Mouse (Mus musculus) kidney, embryonic 14.5 days (tissue): ENCODE measurements around the gene Pfkl. TPM values are rescaled to one million over a fixed set of nuclear protein-coding genes. Genes with fewer than 3 reads are reported as not detected.

Experiments used
- ATAC-seq: fragments of 200-750 bp; cut with Nextera tagmentation; 2 replicates; pipeline ENCODE4 v1.8.0; 2017; ENCODE audit warnings: moderate number of reproducible peaks, mild to moderate bottlenecking, moderate TSS enrichment, moderate library complexity; ENCODE audit not compliant: low FRiP score, low TSS enrichment
- H3K27ac ChIP-seq: fragments of 300-500 bp; sonication (generic); 2 replicates; pipeline ENCODE4 v1.5.1; 2014; ENCODE audit warnings: low read depth, mild to moderate bottlenecking, low read length, moderate library complexity, mixed read lengths
- H3K27me3 ChIP-seq: fragments of 300-500 bp; sonication (generic); 2 replicates; pipeline ENCODE4 v1.6.1; 2014; ENCODE audit warnings: mild to moderate bottlenecking, low read length; ENCODE audit not compliant: control insufficient read depth, insufficient read depth
- H3K36me3 ChIP-seq: fragments of 300-500 bp; sonication (generic); 2 replicates; pipeline ENCODE4 v1.6.1; 2014; ENCODE audit warnings: low read length, mixed read lengths; ENCODE audit not compliant: control insufficient read depth, insufficient read depth
- H3K4me1 ChIP-seq: fragments of 300-500 bp; sonication (generic); 2 replicates; pipeline ENCODE4 v1.6.1; 2014; ENCODE audit warnings: low read length, mixed read lengths; ENCODE audit not compliant: control insufficient read depth, insufficient read depth
- H3K4me2 ChIP-seq: fragments of 300-500 bp; sonication (generic); replicated peaks from 2 replicates; pipeline ENCODE4 v1.6.1; 2014; ENCODE audit warnings: low read depth, mild to moderate bottlenecking, low read length
- H3K4me3 ChIP-seq: fragments of 300-500 bp; sonication (generic); 2 replicates; pipeline ENCODE4 v1.5.1; 2014; ENCODE audit warnings: mild to moderate bottlenecking, low read length
- H3K9ac ChIP-seq: fragments of 300-500 bp; sonication (generic); 2 replicates; pipeline ENCODE4 v1.6.1; 2014; ENCODE audit warnings: low read depth, mild to moderate bottlenecking, low read length, moderate library complexity
- H3K9me3 ChIP-seq: fragments of 300-500 bp; sonication (generic); 2 replicates; pipeline ENCODE4 v1.6.1; 2016; ENCODE audit warnings: low read length; ENCODE audit not compliant: control insufficient read depth
- WGBS: fragments of 180-500 bp; shearing (Covaris S2); extraction: QIAGEN DNeasy Blood & Tissue Kit; methylation state at CpG from one replicate; pipeline ENCODE4 v1.1.7; 2014; 5-methylcytosine and 5-hydroxymethylcytosine counted together
- polyA plus RNA-seq: library from polyadenylated mRNA; unstranded; fragments of >200 nt; fragmentation: Nextera tagmentation; extraction: Ambion mirVana; gene quantifications from 2 replicates; pipeline ENCODE4 v1.2.1, GENCODE M21; 2014

The Pfkl gene
- polyA plus RNA-seq, 1 experiment from 2014 or later = 118 TPM

- no peak overlapping the region for H3K27ac ChIP-seq
- WGBS = 18% methylated on average over 7 of the region's 7 CpGs
- H3K9ac ChIP-seq = peak overlapping the region; percentile 45; the same call in 1 of the 2 replicates
Observed at GRCm38 (mm10) chr10:78007203-78007602, 2.7 kb downstream of the Pfkl start.

GRCm38 (mm10) chr10:78005791-78006438, 4.0 kb downstream of the Pfkl start:
- H3K9me3 ChIP-seq = no peaks in the 10 kb centered on the region
- H3K36me3 ChIP-seq = peaks cover 23% of the 10 kb centered on the region
- no peaks in the 10 kb centered on the region for H3K27me3 ChIP-seq
- WGBS = 76% methylated on average over 4 of the region's 4 CpGs
- no peak overlapping the region for H3K4me2 ChIP-seq
- H3K27ac ChIP-seq = no peak overlapping the region
- H3K4me1 ChIP-seq = peaks cover 32% of the 10 kb centered on the region
- no peak overlapping the region for H3K9ac ChIP-seq
- ATAC-seq = no peak
- H3K4me3 ChIP-seq = no peak overlapping the region

More at GRCm38 (mm10) chr10:78007203-78007602, 2.7 kb downstream of the Pfkl start:
- Histone ChIP-seq H3K9me3 (no peaks in the 10 kb centered on the region), H3K4me3 (no peak overlapping the region), H3K36me3 (peaks cover 11% of the 10 kb centered on the region; the same call in 1 of the 2 replicates), H3K27me3 (no peaks in the 10 kb centered on the region), H3K4me1 (peaks cover 32% of the 10 kb centered on the region), H3K4me2 (peak overlapping the region; percentile 69; the same call in 1 of the 2 replicates)
- no peak for ATAC-seq

GRCm38 (mm10) chr10:78004479-78005100, 5.3 kb downstream of the Pfkl start:
- no peaks in the 10 kb centered on the region for H3K9me3 ChIP-seq
- no peak overlapping the region for H3K4me3 ChIP-seq
- no peak overlapping the region for H3K4me2 ChIP-seq
- no peak overlapping the region for H3K9ac ChIP-seq
- peaks cover 32% of the 10 kb centered on the region for H3K4me1 ChIP-seq
- no peaks in the 10 kb centered on the region for H3K27me3 ChIP-seq
- WGBS = 86% methylated on average over 3 of the region's 3 CpGs
- no peak overlapping the region for H3K27ac ChIP-seq
- no peak for ATAC-seq
- H3K36me3 ChIP-seq = peaks cover 37% of the 10 kb centered on the region

- Histone ChIP-seq H3K36me3 (peaks cover 59% of the 10 kb centered on the region), H3K4me1 (peaks cover 16% of the 10 kb centered on the region), H3K4me3 (no peak overlapping the region), H3K27me3 (no peaks in the 10 kb centered on the region), H3K9me3 (no peaks in the 10 kb centered on the region), H3K9ac (no peak overlapping the region), H3K4me2 (no peak overlapping the region), H3K27ac (no peak overlapping the region)
- ATAC-seq = no peak
- WGBS = 89% methylated on average over 2 of the region's 2 CpGs
Observed at GRCm38 (mm10) chr10:78002316-78002715, 7.6 kb downstream of the Pfkl start.

GRCm38 (mm10) chr10:78001796-78002195, 8.1 kb downstream of the Pfkl start:
- no peak overlapping the region for H3K4me3 ChIP-seq
- no peak overlapping the region for H3K27ac ChIP-seq
- no peak overlapping the region for H3K4me2 ChIP-seq
- no peaks in the 10 kb centered on the region for H3K9me3 ChIP-seq
- peaks cover 11% of the 10 kb centered on the region for H3K4me1 ChIP-seq
- ATAC-seq = no peak
- peaks cover 65% of the 10 kb centered on the region for H3K36me3 ChIP-seq
- H3K27me3 ChIP-seq = no peaks in the 10 kb centered on the region
- 76% methylated on average over 11 of the region's 11 CpGs for WGBS
- H3K9ac ChIP-seq = no peak overlapping the region

- Histone ChIP-seq H3K4me2 (no peak overlapping the region), H3K27ac (no peak overlapping the region), H3K4me1 (no peaks in the 10 kb centered on the region), H3K4me3 (no peak overlapping the region), H3K9me3 (no peaks in the 10 kb centered on the region), H3K9ac (no peak overlapping the region), H3K36me3 (peaks cover 80% of the 10 kb centered on the region), H3K27me3 (no peaks in the 10 kb centered on the region)
- ATAC-seq = no peak
- WGBS = 95% methylated on average over 5 of the region's 5 CpGs
Observed at GRCm38 (mm10) chr10:78000200-78000599, 9.7 kb downstream of the Pfkl start.

- no peak for ATAC-seq
- Histone ChIP-seq H3K9me3 (no peaks in the 10 kb centered on the region), H3K27me3 (no peaks in the 10 kb centered on the region), H3K4me1 (no peaks in the 10 kb centered on the region), H3K4me3 (no peak overlapping the region), H3K27ac (no peak overlapping the region), H3K4me2 (no peak overlapping the region), H3K9ac (no peak overlapping the region), H3K36me3 (peaks cover 91% of the 10 kb centered on the region)
- 93% methylated on average over 3 of the region's 3 CpGs for WGBS
Observed at GRCm38 (mm10) chr10:77995639-77996038, 14.2 kb downstream of the Pfkl start.

GRCm38 (mm10) chr10:77985775-77986174, 24.1 kb downstream of the Pfkl start:
- Histone ChIP-seq H3K9ac (no peak overlapping the region), H3K36me3 (peaks cover 43% of the 10 kb centered on the region)

GRCm38 (mm10) chr10:77984660-77985059, 25.2 kb downstream of the Pfkl start:
- Histone ChIP-seq H3K9ac (no peak overlapping the region), H3K27me3 (no peaks in the 10 kb centered on the region), H3K27ac (no peak overlapping the region), H3K4me3 (no peak overlapping the region), H3K36me3 (peaks cover 32% of the 10 kb centered on the region), H3K4me2 (no peak overlapping the region), H3K9me3 (no peaks in the 10 kb centered on the region), H3K4me1 (no peaks in the 10 kb centered on the region)
- 0% methylated on average over 4 of the region's 4 CpGs for WGBS
- peak; percentile 58 for ATAC-seq

More at GRCm38 (mm10) chr10:77985775-77986174, 24.1 kb downstream of the Pfkl start:
- Histone ChIP-seq H3K27me3 (no peaks in the 10 kb centered on the region), H3K9me3 (no peaks in the 10 kb centered on the region), H3K4me2 (no peak overlapping the region), H3K4me1 (no peaks in the 10 kb centered on the region), H3K4me3 (no peak overlapping the region), H3K27ac (no peak overlapping the region)
- ATAC-seq = no peak
- 76% methylated on average over 5 of the region's 5 CpGs for WGBS
